Mouse (Mus musculus) heart, embryonic 16.5 days (tissue): ENCODE results near the gene Adgrd1. TPM values are rescaled to one million over a fixed set of nuclear protein-coding genes. Genes with fewer than 3 reads are reported as not detected.
"Not testable (repeated sequence)": the region's sequence is repeated elsewhere in the genome, so short reads cannot be mapped to it uniquely, and the experiment has no call there.

Experiments used
- ATAC-seq: fragments of 200-750 bp; cut with Nextera tagmentation; replicated peaks from 2 replicates; pipeline ENCODE4 v1.8.0; 2017; ENCODE audit warnings: moderate number of reproducible peaks; ENCODE audit not compliant: insufficient read depth, low FRiP score; ENCODE audit errors: extremely low read depth
- H3K27ac ChIP-seq: fragments of 300-500 bp; sonication (generic); 2 replicates; pipeline ENCODE4 v1.5.1; 2014; ENCODE audit warnings: mild to moderate bottlenecking, low read length, control low read depth, moderate library complexity
- H3K27me3 ChIP-seq: fragments of 300-500 bp; sonication (generic); 2 replicates; pipeline ENCODE4 v1.6.1; 2014; ENCODE audit warnings: low read length, mixed read lengths; ENCODE audit not compliant: control insufficient read depth, insufficient read depth
- H3K36me3 ChIP-seq: fragments of 300-500 bp; sonication (generic); 2 replicates; pipeline ENCODE4 v1.6.1; 2014; ENCODE audit not compliant: control insufficient read depth, insufficient read depth
- H3K4me1 ChIP-seq: fragments of 300-500 bp; sonication (generic); 2 replicates; pipeline ENCODE4 v1.6.1; 2014; ENCODE audit warnings: low read length, mixed read lengths; ENCODE audit not compliant: control insufficient read depth, insufficient read depth
- H3K4me2 ChIP-seq: fragments of 300-500 bp; sonication (generic); 2 replicates; pipeline ENCODE4 v1.6.1; 2014; ENCODE audit warnings: low read depth, mild to moderate bottlenecking, control low read depth, low read length
- H3K4me3 ChIP-seq: fragments of 300-500 bp; sonication (generic); 2 replicates; pipeline ENCODE4 v1.5.1; 2014; ENCODE audit warnings: mild to moderate bottlenecking, control low read depth, low read length
- H3K9ac ChIP-seq: fragments of 300-500 bp; sonication (generic); 2 replicates; pipeline ENCODE4 v1.6.1; 2014; ENCODE audit warnings: low read length, control low read depth
- H3K9me3 ChIP-seq: fragments of 300-500 bp; sonication (generic); replicated peaks from 2 replicates; pipeline ENCODE4 v1.6.1; 2016; ENCODE audit warnings: low read length; ENCODE audit not compliant: control insufficient read depth
- WGBS: fragments of 180-500 bp; shearing (Covaris S2); extraction: QIAGEN DNeasy Blood & Tissue Kit; methylation state at CpG from one replicate; pipeline ENCODE4 v1.1.7; 2014; 5-methylcytosine and 5-hydroxymethylcytosine counted together
- polyA plus RNA-seq: library from polyadenylated mRNA; unstranded; fragments of >200 nt; fragmentation: Nextera tagmentation; extraction: Ambion mirVana; gene quantifications from 2 replicates; pipeline ENCODE4 v1.2.1, GENCODE M21; 2015

Adgrd1 gene
- polyA plus RNA-seq, 1 experiment from 2014 or later, result 3.1 TPM

- Histone ChIP-seq H3K27me3 (no peaks in the 10 kb centered on the region), H3K9ac (no peak overlapping the region), H3K36me3 (no peaks in the 10 kb centered on the region), H3K9me3 (no peaks in the 10 kb centered on the region), H3K4me1 (no peaks in the 10 kb centered on the region), H3K27ac (no peak overlapping the region), H3K4me2 (no peak overlapping the region), H3K4me3 (no peak overlapping the region)
- 72% methylated on average over 8 of the region's 8 CpGs for WGBS
- no peak for ATAC-seq
Measured at GRCm38 (mm10) chr5:129116299-129116698, 19.7 kb downstream of the Adgrd1 start.

GRCm38 (mm10) chr5:129117593-129118113 lies 21.1 kb downstream of the Adgrd1 start:
- 84% methylated on average over 4 of the region's 4 CpGs for WGBS

GRCm38 (mm10) chr5:129118523-129118922 lies 22.0 kb downstream of the Adgrd1 start:
- H3K4me2 ChIP-seq, result no peak overlapping the region
- no peak overlapping the region for H3K9ac ChIP-seq
- H3K36me3 ChIP-seq, result no peaks in the 10 kb centered on the region
- WGBS, result 57% methylated on average over 7 of the region's 7 CpGs
- H3K4me1 ChIP-seq, result no peaks in the 10 kb centered on the region
- H3K27ac ChIP-seq, result no peak overlapping the region
- H3K27me3 ChIP-seq, result no peaks in the 10 kb centered on the region
- no peak overlapping the region for H3K4me3 ChIP-seq
- no peaks in the 10 kb centered on the region for H3K9me3 ChIP-seq
- no peak for ATAC-seq

More at GRCm38 (mm10) chr5:129117593-129118113, 21.1 kb downstream of the Adgrd1 start:
- H3K27me3 ChIP-seq, result no peaks in the 10 kb centered on the region
- H3K9me3 ChIP-seq, result no peaks in the 10 kb centered on the region
- H3K36me3 ChIP-seq, result no peaks in the 10 kb centered on the region
- no peaks in the 10 kb centered on the region for H3K4me1 ChIP-seq
- no peak overlapping the region for H3K4me2 ChIP-seq
- H3K27ac ChIP-seq, result no peak overlapping the region
- H3K4me3 ChIP-seq, result no peak overlapping the region
- H3K9ac ChIP-seq, result no peak overlapping the region
- ATAC-seq, result no peak

- Histone ChIP-seq H3K9me3 (no peaks in the 10 kb centered on the region), H3K36me3 (no peaks in the 10 kb centered on the region)
- 66% methylated on average over 4 of the region's 4 CpGs for WGBS
Measured at GRCm38 (mm10) chr5:129119146-129119545, 22.6 kb downstream of the Adgrd1 start.

GRCm38 (mm10) chr5:129121654-129122285 lies 25.2 kb downstream of the Adgrd1 start:
- no peak overlapping the region for H3K4me2 ChIP-seq
- no peaks in the 10 kb centered on the region for H3K27me3 ChIP-seq
- WGBS, result 80% methylated on average over 15 of the region's 15 CpGs
- no peaks in the 10 kb centered on the region for H3K36me3 ChIP-seq
- H3K9me3 ChIP-seq, result no peaks in the 10 kb centered on the region
- ATAC-seq, result no peak
- H3K9ac ChIP-seq, result no peak overlapping the region
- no peak overlapping the region for H3K27ac ChIP-seq
- no peaks in the 10 kb centered on the region for H3K4me1 ChIP-seq
- no peak overlapping the region for H3K4me3 ChIP-seq

More at GRCm38 (mm10) chr5:129119146-129119545, 22.6 kb downstream of the Adgrd1 start:
- Histone ChIP-seq H3K4me2 (no peak overlapping the region), H3K27ac (no peak overlapping the region), H3K9ac (no peak overlapping the region), H3K4me3 (no peak overlapping the region), H3K4me1 (no peaks in the 10 kb centered on the region), H3K27me3 (no peaks in the 10 kb centered on the region)
- ATAC-seq, result no peak

GRCm38 (mm10) chr5:129122491-129122890 lies 25.9 kb downstream of the Adgrd1 start:
- H3K4me2 ChIP-seq, result no peak overlapping the region
- WGBS, result 85% methylated on average over 7 of the region's 7 CpGs
- H3K27ac ChIP-seq, result no peak overlapping the region
- no peak overlapping the region for H3K9ac ChIP-seq
- no peak for ATAC-seq
- H3K36me3 ChIP-seq, result no peaks in the 10 kb centered on the region
- no peaks in the 10 kb centered on the region for H3K27me3 ChIP-seq
- no peak overlapping the region for H3K4me3 ChIP-seq
- no peaks in the 10 kb centered on the region for H3K4me1 ChIP-seq
- H3K9me3 ChIP-seq, result peaks cover 2% of the 10 kb centered on the region; the same call in 1 of the 2 replicates

GRCm38 (mm10) chr5:129124070-129124828 lies 27.7 kb downstream of the Adgrd1 start:
- Histone ChIP-seq H3K36me3 (no peaks in the 10 kb centered on the region; the same call in 1 of the 2 replicates), H3K9ac (no peak overlapping the region), H3K9me3 (peaks cover 4% of the 10 kb centered on the region; the same call in 1 of the 2 replicates), H3K27ac (no peak overlapping the region), H3K27me3 (no peaks in the 10 kb centered on the region), H3K4me1 (no peaks in the 10 kb centered on the region), H3K4me2 (no peak overlapping the region), H3K4me3 (no peak overlapping the region)
- 52% methylated on average over 11 of the region's 11 CpGs for whole genome bisulfite sequencing
- no peak for ATAC-seq

GRCm38 (mm10) chr5:129128310-129128709 lies 31.8 kb downstream of the Adgrd1 start:
- H3K36me3 ChIP-seq, ATAC-seq, H3K27me3 ChIP-seq, H3K4me2 ChIP-seq, H3K9ac ChIP-seq, H3K4me1 ChIP-seq, H3K4me3 ChIP-seq, H3K27ac ChIP-seq: not testable (repeated sequence)
- H3K9me3 ChIP-seq, result peaks cover 11% of the 10 kb centered on the region
- 95% methylated on average over 21 of the region's 22 CpGs for WGBS

GRCm38 (mm10) chr5:129130301-129130700 lies 33.8 kb downstream of the Adgrd1 start:
- Histone ChIP-seq H3K9me3 (peaks cover 11% of the 10 kb centered on the region), H3K36me3 (no peaks in the 10 kb centered on the region; the same call in 1 of the 2 replicates), H3K4me2 (no peak overlapping the region), H3K4me1 (no peaks in the 10 kb centered on the region; the same call in 1 of the 2 replicates), H3K27me3 (no peaks in the 10 kb centered on the region), H3K27ac (no peak overlapping the region), H3K9ac (no peak overlapping the region), H3K4me3 (no peak overlapping the region)
- WGBS, result 83% methylated on average over 8 of the region's 8 CpGs
- no peak for ATAC-seq
